Mouse (Mus musculus): ENCODE measurements around the gene Rnf44. TPM values are rescaled to one million over a fixed set of nuclear protein-coding genes. Genes with fewer than 3 reads are reported as not detected.

Rnf44 gene
- polyA plus RNA-seq (2012; rRNA removed) = 129 and 131 TPM in 2 replicates

GRCm38 (mm10) chr13:54693558-54694347 lies at the start of gene Rnf44:
Gene Rnf44 (minus strand): TSS chr13:54693907.
- TF ChIP-seq POLR2A (IDR thresholded peaks at IDR 0.05; ENCODE audit: extremely low read depth, insufficient read depth, low read length) (peak; percentile 53; the same call in 1 of the 2 replicates), CTCF (IDR thresholded peaks at IDR 0.05; ENCODE audit: extremely low read depth, insufficient read depth, low read length) (no peak)
- Histone ChIP-seq H3K4me1 (ENCODE audit: control insufficient read depth, insufficient read depth, low read length) (peaks cover 10% of the 10 kb centered on the region), H3K4me3 (ENCODE audit: insufficient read depth, low read length) (peak within 1 kb of the TSS; percentile 96), H3K27ac (ENCODE audit: insufficient read depth, low read length) (peak within 1 kb of the TSS; percentile 94)

GRCm38 (mm10) chr13:54738213-54738601 lies 44.5 kb upstream of the Rnf44 start:
- no peak overlapping the region for H3K4me3 ChIP-seq (ENCODE audit: insufficient read depth, low read length)
- H3K4me1 ChIP-seq (ENCODE audit: control insufficient read depth, insufficient read depth, low read length) = 0 out of 2 replicates have a peak, but pooled peaks cover 3% of the 10 kb centered on the region
- H3K27ac ChIP-seq (ENCODE audit: insufficient read depth, low read length) = no peak overlapping the region
- TF ChIP-seq CTCF (IDR thresholded peaks at IDR 0.05; ENCODE audit: extremely low read depth, insufficient read depth, low read length) (no peak), POLR2A (IDR thresholded peaks at IDR 0.05; ENCODE audit: extremely low read depth, insufficient read depth, low read length) (no peak)

DNA sequence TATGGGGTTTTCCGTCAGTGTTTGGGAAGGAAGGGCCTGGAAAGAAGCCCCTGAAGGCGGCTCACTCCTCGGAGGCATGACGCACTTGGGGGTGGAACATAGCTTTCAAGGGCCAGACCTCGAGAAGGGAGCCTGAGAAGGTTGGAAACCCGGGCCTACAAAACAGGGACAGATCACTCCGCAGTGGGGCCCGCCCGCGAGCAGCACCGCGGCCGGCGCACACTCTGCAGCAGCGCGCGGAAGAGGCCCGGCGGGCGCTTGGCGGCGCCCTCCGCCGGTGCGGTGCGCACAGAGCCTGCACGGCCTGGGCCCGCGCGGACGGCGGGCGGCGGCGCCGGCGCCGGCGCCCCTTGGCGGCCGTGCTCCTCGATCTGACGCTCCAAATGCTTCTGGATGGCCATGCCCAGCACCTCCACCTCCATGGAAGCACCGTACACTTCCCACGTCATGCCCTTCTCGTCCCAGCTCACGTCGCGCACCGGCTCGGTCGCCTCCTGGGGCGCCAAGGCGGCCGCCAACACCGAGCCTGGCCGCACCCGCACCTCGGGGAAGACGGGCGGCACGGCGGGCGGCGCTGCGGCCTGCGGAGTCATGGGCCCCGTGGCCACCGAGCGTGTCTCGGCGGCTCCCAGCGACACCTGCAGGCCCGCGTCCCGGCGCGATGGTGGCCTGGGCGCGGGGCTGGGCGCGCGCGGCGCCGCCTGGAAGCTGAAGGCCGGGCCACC lies 43.9 kb upstream of the Rnf44 start:
- Histone ChIP-seq H3K4me3 (ENCODE audit: insufficient read depth, low read length) (no peak overlapping the region), H3K27ac (ENCODE audit: insufficient read depth, low read length) (no peak overlapping the region), H3K4me1 (ENCODE audit: control insufficient read depth, insufficient read depth, low read length) (0 out of 2 replicates have a peak, but pooled peaks cover under 1% of the 10 kb centered on the region)
- TF ChIP-seq POLR2A (IDR thresholded peaks at IDR 0.05; ENCODE audit: extremely low read depth, insufficient read depth, low read length) (no peak), CTCF (IDR thresholded peaks at IDR 0.05; ENCODE audit: extremely low read depth, insufficient read depth, low read length) (no peak)

DNA sequence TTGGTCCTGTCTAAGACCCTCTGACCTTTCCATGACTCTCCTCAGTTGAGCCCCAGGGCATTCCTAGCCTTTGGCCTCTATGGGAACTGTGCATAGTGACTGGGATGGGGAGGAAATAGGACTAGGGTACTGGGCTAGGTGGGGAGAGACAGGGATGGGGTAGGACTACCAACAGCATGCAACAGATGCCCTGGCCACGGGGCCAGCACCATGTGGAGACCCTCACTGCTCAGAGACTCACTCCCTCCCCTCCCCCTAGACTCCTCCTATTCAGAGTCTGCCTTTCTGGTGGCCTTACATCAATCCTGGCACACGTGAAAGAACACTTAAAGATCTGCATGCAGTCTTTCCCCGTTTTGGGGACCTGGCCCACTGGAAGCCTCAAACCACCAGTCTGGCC lies 43.2 kb upstream of the Rnf44 start:
- Histone ChIP-seq H3K4me3 (ENCODE audit: insufficient read depth, low read length) (no peak overlapping the region), H3K4me1 (ENCODE audit: control insufficient read depth, insufficient read depth, low read length) (no peaks in the 10 kb centered on the region), H3K27ac (ENCODE audit: insufficient read depth, low read length) (no peak overlapping the region)
- TF ChIP-seq POLR2A (IDR thresholded peaks at IDR 0.05; ENCODE audit: extremely low read depth, insufficient read depth, low read length) = no peak
- TF ChIP-seq CTCF (IDR thresholded peaks at IDR 0.05; ENCODE audit: extremely low read depth, insufficient read depth, low read length) = no peak

DNA sequence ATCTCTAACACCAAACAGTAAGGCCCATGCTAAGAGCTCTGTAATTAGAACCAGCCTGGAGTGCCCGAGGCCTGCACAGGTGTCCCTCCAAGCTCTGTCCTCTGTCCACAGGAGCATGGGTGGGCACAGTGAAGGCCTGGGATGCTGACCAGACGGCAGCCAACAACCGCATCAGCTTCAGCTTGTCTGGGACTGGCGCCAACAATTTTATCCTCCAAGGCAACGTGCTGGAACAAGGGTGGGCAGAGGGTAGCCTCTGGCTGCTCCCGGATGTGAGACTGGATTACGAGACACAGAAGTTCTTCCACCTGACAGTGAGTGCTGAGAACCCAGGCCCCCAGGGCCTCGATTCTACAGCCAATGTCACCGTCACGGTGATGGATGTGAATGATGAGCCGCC lies 32.4 kb upstream of the Rnf44 start:
- Histone ChIP-seq H3K4me1 (ENCODE audit: control insufficient read depth, insufficient read depth, low read length) (no peaks in the 10 kb centered on the region), H3K27ac (ENCODE audit: insufficient read depth, low read length) (no peak overlapping the region), H3K4me3 (ENCODE audit: insufficient read depth, low read length) (no peak overlapping the region)
- no peak for TF ChIP-seq CTCF (IDR thresholded peaks at IDR 0.05; ENCODE audit: extremely low read depth, insufficient read depth, low read length)
- TF ChIP-seq POLR2A (IDR thresholded peaks at IDR 0.05; ENCODE audit: extremely low read depth, insufficient read depth, low read length) = no peak

- Histone ChIP-seq H3K27ac (ENCODE audit: insufficient read depth, low read length) (no peak overlapping the region), H3K4me1 (ENCODE audit: control insufficient read depth, insufficient read depth, low read length) (no peaks in the 10 kb centered on the region), H3K4me3 (ENCODE audit: insufficient read depth, low read length) (no peak overlapping the region)
- no peak for TF ChIP-seq POLR2A (IDR thresholded peaks at IDR 0.05; ENCODE audit: extremely low read depth, insufficient read depth, low read length)
- TF ChIP-seq CTCF (IDR thresholded peaks at IDR 0.05; ENCODE audit: extremely low read depth, insufficient read depth, low read length) = no peak
Measured at GRCm38 (mm10) chr13:54723143-54723542, 29.4 kb upstream of the Rnf44 start.

DNA sequence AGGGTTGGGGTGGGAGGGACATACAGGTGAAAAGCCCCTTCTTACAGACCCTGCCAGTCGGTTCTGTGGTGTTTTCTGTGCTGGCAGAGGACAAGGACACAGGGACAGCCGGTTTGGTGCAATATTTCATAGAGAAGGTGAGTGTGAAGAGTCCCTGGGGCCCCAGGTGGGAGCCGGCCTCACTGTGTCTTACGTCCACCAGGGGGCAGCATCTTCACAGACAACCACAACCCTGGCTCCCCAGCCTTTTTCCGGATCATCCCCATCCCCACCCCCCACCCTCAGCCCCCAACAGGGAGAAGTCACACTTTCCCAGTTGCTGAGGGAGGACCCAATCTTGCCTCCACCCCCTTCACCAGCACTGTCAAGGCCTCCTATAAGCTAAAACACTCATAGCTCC lies 23.2 kb upstream of the Rnf44 start:
- H3K4me1 ChIP-seq (ENCODE audit: control insufficient read depth, insufficient read depth, low read length) = no peaks in the 10 kb centered on the region
- TF ChIP-seq POLR2A (IDR thresholded peaks at IDR 0.05; ENCODE audit: extremely low read depth, insufficient read depth, low read length) = no peak
- peak; percentile 59 for TF ChIP-seq CTCF (IDR thresholded peaks at IDR 0.05; ENCODE audit: extremely low read depth, insufficient read depth, low read length)
- H3K4me3 ChIP-seq (ENCODE audit: insufficient read depth, low read length) = no peak overlapping the region
- no peak overlapping the region for H3K27ac ChIP-seq (ENCODE audit: insufficient read depth, low read length)

DNA sequence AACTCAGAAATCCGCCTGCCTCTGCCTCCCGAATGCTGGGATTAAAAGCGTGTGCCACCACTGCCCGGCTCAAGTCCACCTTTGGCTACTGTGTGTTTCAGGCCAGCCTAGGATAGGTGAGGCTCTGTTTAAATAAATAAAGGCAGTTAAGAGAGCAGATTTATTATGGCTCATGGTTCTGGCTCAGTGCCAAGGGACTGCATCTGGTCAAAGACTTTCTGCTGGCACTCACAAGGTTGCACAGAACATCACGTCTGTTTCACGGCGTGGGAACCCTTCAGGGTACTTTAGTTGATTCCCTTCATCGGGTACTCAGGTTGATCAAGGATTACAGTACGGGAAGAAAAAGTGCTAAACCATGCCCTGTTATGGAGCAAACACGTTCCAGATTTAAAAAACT lies 21.3 kb upstream of the Rnf44 start:
- no peak overlapping the region for H3K27ac ChIP-seq (ENCODE audit: insufficient read depth, low read length)
- no peaks in the 10 kb centered on the region for H3K4me1 ChIP-seq (ENCODE audit: control insufficient read depth, insufficient read depth, low read length)
- H3K4me3 ChIP-seq (ENCODE audit: insufficient read depth, low read length) = no peak overlapping the region
- TF ChIP-seq CTCF (IDR thresholded peaks at IDR 0.05; ENCODE audit: extremely low read depth, insufficient read depth, low read length) (no peak), POLR2A (IDR thresholded peaks at IDR 0.05; ENCODE audit: extremely low read depth, insufficient read depth, low read length) (no peak)

GRCm38 (mm10) chr13:54714393-54714792 lies 20.7 kb upstream of the Rnf44 start:
- Histone ChIP-seq H3K4me3 (ENCODE audit: insufficient read depth, low read length) (no peak overlapping the region), H3K27ac (ENCODE audit: insufficient read depth, low read length) (no peak overlapping the region), H3K4me1 (ENCODE audit: control insufficient read depth, insufficient read depth, low read length) (no peaks in the 10 kb centered on the region)
- TF ChIP-seq CTCF (IDR thresholded peaks at IDR 0.05; ENCODE audit: extremely low read depth, insufficient read depth, low read length) = peak; percentile 42
- no peak for TF ChIP-seq POLR2A (IDR thresholded peaks at IDR 0.05; ENCODE audit: extremely low read depth, insufficient read depth, low read length)

All from cortical plate, adult 2 months (tissue).